24 mouse cellular contexts compared by ENCODE assay signal in the genomic region with DNA sequence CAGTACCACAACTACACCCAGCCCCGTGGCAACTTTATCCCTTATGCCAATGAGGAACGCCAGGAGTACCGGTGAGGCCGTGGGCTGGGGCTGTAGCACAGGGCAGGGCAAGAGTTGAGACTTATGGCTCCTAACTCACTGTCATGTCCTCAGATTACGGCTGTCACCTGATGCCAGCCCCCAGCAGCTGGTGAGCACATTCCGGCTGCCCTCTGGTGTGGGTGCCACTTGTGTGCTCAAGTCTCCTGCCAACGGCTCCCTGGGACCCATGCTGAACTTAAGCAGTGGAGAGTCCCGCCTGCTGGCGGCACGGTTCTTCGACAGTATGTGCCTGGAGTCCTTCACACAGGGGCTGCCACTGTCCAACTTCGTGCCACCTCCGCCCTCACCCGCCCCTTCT. TPM values are rescaled to one million over a fixed set of nuclear protein-coding genes. Genes with fewer than 3 reads are reported as not detected.
DNase-seq lines count a peak whose midpoint lies in the region; ATAC-seq and TF ChIP-seq lines count a peak whose summit lies in the region.
"Had no signal": no experiment of that assay in that cellular context is flagged by ENCODE, and none has a peak within 500 bp of the region (broad histone marks: within the 10 kb centered on the region; RNA-seq: fewer than 3 reads in every experiment).

No protein-coding gene starts in this region.

- H3K79me2 ChIP-seq in myocyte (ENCODE audit: control insufficient read depth, insufficient read depth): no peaks in the 10 kb centered on the region

- no peaks in the 10 kb centered on the region for H3K9me3 ChIP-seq in limb, embryonic 10.5 days (replicated peaks)
- H3K9me3 ChIP-seq: G1E had no signal

- no peak overlapping the region for H3K4me2 ChIP-seq in myocyte (ENCODE audit: low read depth)

- peak; percentile 35 for DNase-seq in cerebellum, adult 11-12 months
- DNase-seq in cerebellum, adult 9-11 months: peak; percentile 37
- DNase-seq in cerebellum, postnatal 25 days: no peak
- no peak for DNase-seq in limb, embryonic 10.5 days (ENCODE audit: low spot score)
- DNase-seq in liver: no peak
- DNase-seq in kidney, adult 18-20 months: no peak
- DNase-seq: adrenal gland, adult 2 months; adrenal gland, adult 8-10 months; adrenal gland, postnatal 10 days; adrenal gland, postnatal 14 days; adrenal gland, postnatal 25 days; adrenal gland, postnatal 36 days; B cell, adult 2 months; cerebellum, adult 11 months; cerebellum, adult 18-20 months; cerebellum, adult 2 months had no signal

- H3ac ChIP-seq in myocyte (ENCODE audit: control insufficient read depth, insufficient read length): no peak overlapping the region

- no peak overlapping the region for H3K4me3 ChIP-seq in limb, embryonic 10.5 days
- H3K4me3 ChIP-seq in myocyte: no peak overlapping the region

- no peaks in the 10 kb centered on the region for H3K4me1 ChIP-seq in limb, embryonic 10.5 days

- no peaks in the 10 kb centered on the region for H3K27me3 ChIP-seq in limb, embryonic 10.5 days (ENCODE audit: low read depth, poor library complexity, severe bottlenecking)
- no peaks in the 10 kb centered on the region for H3K27me3 ChIP-seq in myocyte (ENCODE audit: control insufficient read depth, insufficient read depth, insufficient read length)
- H3K27me3 ChIP-seq: CH12.LX, Patski had no signal

- 0 out of 2 replicates have a peak overlapping the region, but pooled peaks have one; percentile 10 for H3K27ac ChIP-seq in limb, embryonic 10.5 days

- no peak for ATAC-seq in cerebellum, adult (ENCODE audit: insufficient number of reproducible peaks, low FRiP score, low TSS enrichment)
- ATAC-seq: activated CD4-positive, CD25-positive, alpha-beta regulatory T cell, adult 4 months; CD4-positive, CD25-positive, alpha-beta regulatory T cell, adult 4 months; Patski had no signal

- peaks cover 10% of the 10 kb centered on the region; the same call in 1 of the 2 replicates for H3K36me3 ChIP-seq in limb, embryonic 10.5 days
- no peaks in the 10 kb centered on the region for H3K36me3 ChIP-seq in myocyte (ENCODE audit: control insufficient read depth, insufficient read depth)

- WGBS in limb, embryonic 10.5 days: 90% methylated on average over 14 of the region's 14 CpGs

- no peak for TF ChIP-seq POLR2A in myocyte (IDR thresholded peaks at IDR 0.05; ENCODE audit: insufficient read length, low read depth)

TF ChIP-seq in myocyte, 11 proteins besides CTCF, POLR2A, EP300 and RAD21:
- peak; percentile 67 to 89 (median 77) for TF ChIP-seq MYOG (IDR thresholded peaks at IDR 0.05; ENCODE audit: control insufficient read depth in 1 of 3, insufficient read depth in 1 of 3, insufficient read length in 2 of 3, low read depth in 2 of 3)
- TF ChIP-seq CEBPB (IDR thresholded peaks at IDR 0.05; ENCODE audit: insufficient read depth, poor library complexity, severe bottlenecking): no peak
- no peak for TF ChIP-seq POLR2AphosphoS2 (IDR thresholded peaks at IDR 0.05; ENCODE audit: insufficient read length, low read depth)
- TF ChIP-seq MYOD1 (IDR thresholded peaks at IDR 0.05; ENCODE audit: control insufficient read depth in 1 of 3, insufficient read length in 2 of 3, low read depth in 2 of 3): peak in 2 of 3 experiments; percentile 63 to 87
- no peak for TF ChIP-seq REST (IDR thresholded peaks at IDR 0.05; ENCODE audit: insufficient read depth, insufficient read length)
- TF ChIP-seq TCF3 (IDR thresholded peaks at IDR 0.05; ENCODE audit: insufficient read length, low read depth): no peak
- no peak for TF ChIP-seq MAX (IDR thresholded peaks at IDR 0.05; ENCODE audit: low read depth)
- no peak for TF ChIP-seq USF1 (IDR thresholded peaks at IDR 0.05; ENCODE audit: low read depth)
- TF ChIP-seq SRF (IDR thresholded peaks at IDR 0.05; ENCODE audit: control insufficient read depth, insufficient read length, low read depth): no peak
TF ChIP-seq in myocyte: peak in this region for 2.

RNA-seq across cellular contexts. Expression of a gene that starts 14.0 kb away (rescaled TPM):
- polyA plus RNA-seq in limb, embryonic 10.5 days (2016; fragmentation: Nextera tagmentation; extraction: Ambion mirVana): 0.30 and 1.1 TPM in 2 replicates
- 13.5 TPM for polyA plus RNA-seq in myocyte (2012; fragmentation: generic; extraction: Trizol)
- polyA plus RNA-seq: G1E had no signal

RNA-seq across cellular contexts. Expression of a gene that starts 14.2 kb away (rescaled TPM):
- 2.8 and 4.4 TPM in 2 replicates for polyA plus RNA-seq in limb, embryonic 10.5 days (2016; fragmentation: Nextera tagmentation; extraction: Ambion mirVana)
- polyA plus RNA-seq in myocyte (2012; fragmentation: generic; extraction: Trizol): 9.8 TPM

RNA-seq across cellular contexts. Expression of a gene that starts 18.2 kb away (rescaled TPM):
- polyA plus RNA-seq in limb, embryonic 10.5 days (2016; fragmentation: Nextera tagmentation; extraction: Ambion mirVana): 10.0 and 14.6 TPM in 2 replicates
- 64.3 TPM for polyA plus RNA-seq in myocyte (2012; fragmentation: generic; extraction: Trizol)

RNA-seq across cellular contexts. Expression of a gene that starts 19.6 kb away (rescaled TPM):
- polyA plus RNA-seq in limb, embryonic 10.5 days (2016; fragmentation: Nextera tagmentation; extraction: Ambion mirVana): not detected in 2 replicates
- polyA plus RNA-seq in myocyte (2012; fragmentation: generic; extraction: Trizol): 0.08 TPM
- polyA plus RNA-seq: G1E had no signal

RNA-seq across cellular contexts. Expression of a gene that starts 27.2 kb away (rescaled TPM):
- polyA plus RNA-seq in limb, embryonic 10.5 days (2016; fragmentation: Nextera tagmentation; extraction: Ambion mirVana): not detected in 2 replicates
- 9.8 TPM for polyA plus RNA-seq in myocyte (2012; fragmentation: generic; extraction: Trizol)
- polyA plus RNA-seq: activated CD4-positive, CD25-positive, alpha-beta regulatory T cell, adult 4 months; C2C12; CD4-positive, CD25-positive, alpha-beta regulatory T cell, adult 4 months; G1E had no signal

Comparison
In these comparisons a context has a peak if more than half of its experiments do, and no peak if none do; other contexts are left out.
1. DNase-seq: peak in cerebellum, adult 11-12 months (single experiment) and cerebellum, adult 9-11 months (single experiment); none in cerebellum, postnatal 25 days (0 of 2), limb, embryonic 10.5 days (single experiment), liver (single experiment) and kidney, adult 18-20 months (single experiment).